Mouse (Mus musculus) liver, embryonic 11.5 days (tissue): ENCODE measurements around the gene Dcaf12l1. TPM values are rescaled to one million over a fixed set of nuclear protein-coding genes. Genes with fewer than 3 reads are reported as not detected.
A peak's percentile ranks its signal among the peaks of the same experiment; 100 is the strongest.
"Not testable (repeated sequence)": the region's sequence is repeated elsewhere in the genome, so short reads cannot be mapped to it uniquely, and the experiment has no call there.

Experiments used
- ATAC-seq: fragments of 200-750 bp; cut with Nextera tagmentation; replicated peaks from 2 replicates; pipeline ENCODE4 v1.8.0; 2017; ENCODE audit warnings: moderate number of reproducible peaks, mild to moderate bottlenecking, moderate TSS enrichment, moderate library complexity; ENCODE audit not compliant: low FRiP score
- DNase-seq: peaks from one replicate; pipeline ENCODE4 v3.0.0-alpha.2; 2017; ENCODE audit warnings: low spot score
- H3K27ac ChIP-seq: fragments of 300-500 bp; sonication (generic); 2 replicates; pipeline ENCODE4 v1.5.1; 2014; ENCODE audit warnings: mild to moderate bottlenecking, low read depth, low read length, control low read depth
- H3K27me3 ChIP-seq: fragments of 300-500 bp; sonication (generic); replicated peaks from 2 replicates; pipeline ENCODE4 v1.6.1; 2014; ENCODE audit warnings: low read length, mixed read lengths; ENCODE audit not compliant: control insufficient read depth, insufficient read depth
- H3K36me3 ChIP-seq: fragments of 300-500 bp; sonication (generic); 2 replicates; pipeline ENCODE4 v1.6.1; 2014; ENCODE audit warnings: mild to moderate bottlenecking, low read length, moderate library complexity, mixed read lengths; ENCODE audit not compliant: control insufficient read depth, insufficient read depth
- H3K4me1 ChIP-seq: fragments of 300-500 bp; sonication (generic); replicated peaks from 2 replicates; pipeline ENCODE4 v1.6.1; 2014; ENCODE audit warnings: low read length, mixed read lengths; ENCODE audit not compliant: control insufficient read depth, insufficient read depth
- H3K4me2 ChIP-seq: fragments of 300-500 bp; sonication (generic); 2 replicates; pipeline ENCODE4 v1.6.1; 2014; ENCODE audit warnings: mild to moderate bottlenecking, control low read depth, moderate library complexity
- H3K4me3 ChIP-seq: fragments of 300-500 bp; sonication (generic); 2 replicates; pipeline ENCODE4 v1.5.1; 2014; ENCODE audit warnings: low read depth, low read length, control low read depth
- H3K9ac ChIP-seq: fragments of 300-500 bp; sonication (generic); 2 replicates; pipeline ENCODE4 v1.6.1; 2014; ENCODE audit warnings: low read depth, low read length, control low read depth
- H3K9me3 ChIP-seq: fragments of 300-500 bp; sonication (generic); 2 replicates; pipeline ENCODE4 v1.6.1; 2016; ENCODE audit warnings: low read length, inconsistent platforms, mixed read lengths; ENCODE audit not compliant: control insufficient read depth
- WGBS: fragments of 180-500 bp; shearing (Covaris S2); extraction: QIAGEN DNeasy Blood & Tissue Kit; methylation state at CpG from one replicate; pipeline ENCODE4 v1.1.7; 2014; 5-methylcytosine and 5-hydroxymethylcytosine counted together
- polyA plus RNA-seq: library from polyadenylated mRNA; unstranded; fragments of >200 nt; fragmentation: Nextera tagmentation; extraction: Ambion mirVana; gene quantifications from 2 replicates; pipeline ENCODE4 v1.2.1, GENCODE M21; 2014

Dcaf12l1 gene
- polyA plus RNA-seq, result 5.2 and 5.7 TPM in 2 replicates

- H3K36me3 ChIP-seq, result no peaks in the 10 kb centered on the region
- DNase-seq (peak; percentile 65), ATAC-seq (peak; percentile 98)
- H3K4me2 ChIP-seq, result peak within 1 kb of the TSS; percentile 75
- no peak within 1 kb of the TSS for H3K27ac ChIP-seq
- no peaks in the 10 kb centered on the region for H3K27me3 ChIP-seq
- WGBS, result 17% methylated on average over 47 of the region's 47 CpGs
- H3K9ac ChIP-seq, result peak within 1 kb of the TSS; percentile 58
- H3K9me3 ChIP-seq, result no peaks in the 10 kb centered on the region
- peak within 1 kb of the TSS; percentile 52 for H3K4me3 ChIP-seq
- H3K4me1 ChIP-seq, result no peaks in the 10 kb centered on the region
Measured at GRCm38 (mm10) chrX:44789761-44790411, at the start of gene Dcaf12l1. TSS of gene Dcaf12l1 (minus strand) at chrX:44790197.

DNA sequence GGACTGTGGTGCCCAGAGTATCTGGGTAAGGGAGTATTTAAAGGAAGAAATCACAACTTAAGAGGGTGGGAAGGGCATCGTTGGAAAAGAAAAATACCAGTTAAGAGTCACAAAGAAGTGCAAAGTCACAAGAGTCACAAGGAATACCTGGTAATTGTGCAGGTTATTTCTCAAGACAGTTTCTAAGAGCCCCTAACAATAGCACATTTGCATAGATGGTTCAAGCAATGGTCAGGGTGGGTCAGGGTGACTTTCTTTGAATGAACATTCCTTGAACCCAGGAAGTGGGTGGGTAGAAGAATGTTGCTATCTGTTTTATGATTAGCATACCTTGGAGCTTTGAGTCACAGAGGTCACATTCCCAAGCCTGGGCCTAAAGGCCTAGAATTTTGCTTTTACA is 19.4 kb upstream of the Dcaf12l1 start:
- WGBS, result 72% methylated on average over 1 of the region's 1 CpGs
- DNase-seq, H3K36me3 ChIP-seq, H3K9me3 ChIP-seq, H3K4me2 ChIP-seq, H3K27ac ChIP-seq, H3K9ac ChIP-seq, H3K4me1 ChIP-seq, ATAC-seq, H3K4me3 ChIP-seq, H3K27me3 ChIP-seq: not testable (repeated sequence)

DNA sequence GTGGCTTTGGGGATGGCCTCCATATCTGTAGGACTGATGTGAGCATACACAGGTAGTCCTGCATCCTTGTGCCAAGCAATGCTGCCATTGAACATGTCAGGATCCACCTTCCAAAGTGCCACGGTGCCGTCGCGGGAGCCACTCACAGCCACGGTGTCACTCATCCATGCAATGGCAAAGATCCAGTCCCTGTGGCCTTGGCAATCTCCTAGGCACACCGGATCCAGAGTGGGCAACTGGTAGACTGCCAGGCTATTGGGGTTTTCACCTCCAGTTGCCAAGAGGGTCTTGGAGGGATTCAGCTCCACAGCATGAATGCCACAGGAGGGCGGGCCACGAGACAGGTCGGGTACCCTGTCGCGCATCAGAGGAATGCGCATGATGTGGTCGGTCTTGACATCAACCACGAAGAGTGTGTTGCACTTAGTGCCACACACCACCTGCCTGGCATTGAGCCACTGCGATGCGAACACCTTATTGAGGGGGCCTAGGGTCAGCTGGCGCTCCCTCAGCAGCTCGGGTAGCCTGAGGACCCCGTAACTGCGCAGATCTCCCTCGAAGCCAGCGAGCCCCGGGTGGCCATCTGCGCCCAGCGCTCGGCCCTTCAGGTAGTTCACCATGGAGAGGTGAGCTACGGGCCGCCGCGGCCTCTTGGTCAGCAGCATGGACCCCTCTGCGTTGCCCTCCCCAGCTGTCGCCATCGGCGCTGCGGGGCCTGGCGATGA is 799 bp downstream of the Dcaf12l1 start:
- no peak overlapping the region for H3K27ac ChIP-seq

More for the DNA sequence above, 799 bp downstream of the Dcaf12l1 start:
- no peaks in the 10 kb centered on the region for H3K9me3 ChIP-seq
- peak overlapping the region; percentile 58 for H3K9ac ChIP-seq
- H3K4me2 ChIP-seq, result peak overlapping the region; percentile 75
- no peaks in the 10 kb centered on the region for H3K4me1 ChIP-seq
- peak; percentile 31 for DNase-seq
- H3K4me3 ChIP-seq, result peak overlapping the region; percentile 52
- 39% methylated on average over 36 of the region's 36 CpGs for WGBS
- no peaks in the 10 kb centered on the region for H3K36me3 ChIP-seq
- H3K27me3 ChIP-seq, result no peaks in the 10 kb centered on the region
- peak; percentile 9; the same call in 1 of the 2 replicates for ATAC-seq
